Mouse (Mus musculus) large intestine, adult 2 months (tissue): ENCODE data around the gene Hpcal4. TPM values are rescaled to one million over a fixed set of nuclear protein-coding genes. Genes with fewer than 3 reads are reported as not detected.

Source experiments
- DNase-seq: peaks from one replicate; pipeline ENCODE4 v3.0.0-alpha.2; 2012; ENCODE audit warnings: low read depth, low spot score
- WGBS: fragments of 180-500 bp; shearing (Covaris S2); methylation state at CpG from one replicate; pipeline ENCODE4 v1.1.7; 2018; 5-methylcytosine and 5-hydroxymethylcytosine counted together
- polyA plus RNA-seq: library from polyadenylated mRNA; depleted of rRNA; stranded (reverse); fragments of >200 nt; gene quantifications from 2 replicates; pipeline ENCODE4 v1.2.3, GENCODE M21; 2012; rRNA removed

Gene Hpcal4
- polyA plus RNA-seq, 1 experiment, result 0.68 TPM

- 81% methylated on average over 13 of the region's 13 CpGs for WGBS
- DNase-seq, result no peak
Measured at GRCm38 (mm10) chr4:123236431-123237031, 53.5 kb downstream of the Hpcal4 start.

- no peak for DNase-seq
- 51% methylated on average over 6 of the region's 6 CpGs for WGBS
Measured at GRCm38 (mm10) chr4:123237386-123238266, 54.6 kb downstream of the Hpcal4 start.

- DNase-seq, result no peak
- 8% methylated on average over 58 of the region's 58 CpGs for WGBS
Measured at GRCm38 (mm10) chr4:123239361-123240203, 56.6 kb downstream of the Hpcal4 start.

Other genes starting within 250 kb of the Hpcal4 start
- 17.2 and 20.2 TPM in 2 replicates for gene Mfsd2a, start 222.0 kb upstream of the Hpcal4 start, polyA plus RNA-seq
- 9.8 and 11.2 TPM in 2 replicates for gene Mycl, start 187.6 kb upstream of the Hpcal4 start, polyA plus RNA-seq
- gene Trit1, start 166.6 kb upstream of the Hpcal4 start, polyA plus RNA-seq, result 3.0 and 3.7 TPM in 2 replicates
- 4.0 and 6.9 TPM in 2 replicates for gene Bmp8b, start 78.1 kb upstream of the Hpcal4 start, polyA plus RNA-seq
- 0.15 and 0.66 TPM in 2 replicates for gene Oxct2b, start 67.0 kb upstream of the Hpcal4 start, polyA plus RNA-seq
- gene Ppie, start 43.3 kb upstream of the Hpcal4 start, polyA plus RNA-seq, result 18.1 and 19.1 TPM in 2 replicates
- gene Nt5c1a, start 18.3 kb downstream of the Hpcal4 start, polyA plus RNA-seq, result 0.09 and 0.26 TPM in 2 replicates
- gene Heyl, start 50.3 kb downstream of the Hpcal4 start, polyA plus RNA-seq, result 0.92 and 1.2 TPM in 2 replicates
- 77.2 and 82.4 TPM in 2 replicates for gene Pabpc4, start 79.1 kb downstream of the Hpcal4 start, polyA plus RNA-seq
- 0.21 and 0.75 TPM in 2 replicates for gene Oxct2a, start 140.4 kb downstream of the Hpcal4 start, polyA plus RNA-seq
- gene Bmp8a, start 160.0 kb downstream of the Hpcal4 start, polyA plus RNA-seq, result 4.2 and 12.7 TPM in 2 replicates